Mouse (Mus musculus): Measurements from ENCODE around the gene Aplp1.

GRCm38 (mm10) chr7:30477415-30478381 lies 32.4 kb upstream of the Aplp1 start:
- TF ChIP-seq CTCF (IDR thresholded peaks at IDR 0.05; ENCODE audit: extremely low read depth, insufficient read depth, low read length) (no peak), POLR2A (IDR thresholded peaks at IDR 0.05; ENCODE audit: extremely low read depth, insufficient read depth, low read length) (no peak)

Measured in cortical plate, adult 2 months (tissue).